Comparison of ENCODE assay signal across 18 mouse cellular contexts in the genomic region with DNA sequence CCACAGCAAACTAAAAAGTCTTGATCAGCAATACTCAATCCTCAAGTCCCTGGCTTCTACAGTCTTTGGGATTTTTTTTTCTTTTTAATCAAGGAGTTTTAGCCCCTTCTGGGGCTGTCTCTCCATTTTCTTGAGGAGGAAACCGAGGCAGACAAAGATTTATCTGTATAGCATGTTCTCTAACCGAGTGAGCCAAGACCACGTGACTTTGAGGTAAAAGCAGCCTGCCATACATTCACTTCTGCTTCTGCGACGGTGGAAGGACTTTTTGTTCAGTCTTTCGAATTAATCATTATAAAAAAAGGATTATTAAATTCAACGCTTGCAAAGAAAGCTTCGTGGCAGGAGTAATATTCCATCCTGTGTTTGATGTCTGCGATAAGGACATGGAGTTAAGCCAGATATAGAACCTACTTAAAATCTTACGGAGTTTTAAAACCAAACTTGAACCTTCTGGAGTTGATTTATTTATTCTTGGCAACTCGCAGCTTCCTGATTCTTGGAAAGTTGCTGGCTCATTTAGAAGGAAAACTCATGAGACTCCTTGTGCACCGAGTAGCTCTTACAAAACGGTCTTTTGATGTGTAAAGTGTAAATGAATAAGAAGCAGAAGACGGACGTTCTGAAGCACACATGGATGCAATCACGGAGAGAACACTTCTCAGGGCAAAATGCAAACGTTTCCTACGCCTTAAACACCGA.
A peak's percentile ranks its signal among the peaks of the same experiment; 100 is the strongest.
DNase-seq lines count a peak whose midpoint lies in the region; ATAC-seq and TF ChIP-seq lines count a peak whose summit lies in the region.
"Had no signal": no experiment of that assay in that cellular context is flagged by ENCODE, and none has a peak within 500 bp of the region (broad histone marks: within the 10 kb centered on the region; RNA-seq: fewer than 3 reads in every experiment).

No protein-coding gene starts in this region.

- no peak overlapping the region for H3K4me2 ChIP-seq in heart, postnatal 0 days (ENCODE audit: low read depth, low read length)
- peak overlapping the region; percentile 15 for H3K4me2 ChIP-seq in embryonic facial prominence, embryonic 12.5 days (replicated peaks)
- H3K4me2 ChIP-seq in stomach, embryonic 16.5 days (ENCODE audit: low read depth, low read length): peak overlapping the region; percentile 39
- H3K4me2 ChIP-seq: midbrain, embryonic 12.5 days; neural tube, embryonic 13.5 days had no signal

- TF ChIP-seq CTCF in heart, postnatal 0 days (IDR thresholded peaks at IDR 0.05; ENCODE audit: low read depth): no peak

- H3K9me3 ChIP-seq in heart, postnatal 0 days (replicated peaks; ENCODE audit: control insufficient read depth, low read length): no peaks in the 10 kb centered on the region
- H3K9me3 ChIP-seq in embryonic facial prominence, embryonic 12.5 days: no peaks in the 10 kb centered on the region
- no peaks in the 10 kb centered on the region for H3K9me3 ChIP-seq in stomach, embryonic 16.5 days (replicated peaks; ENCODE audit: control insufficient read depth, low read length)
- H3K9me3 ChIP-seq: forebrain, embryonic 10.5 days; midbrain, embryonic 12.5 days; neural tube, embryonic 13.5 days had no signal

- no peaks in the 10 kb centered on the region for H3K27me3 ChIP-seq in heart, postnatal 0 days (ENCODE audit: control insufficient read depth, insufficient read depth, low read length)
- H3K27me3 ChIP-seq in embryonic facial prominence, embryonic 12.5 days: no peaks in the 10 kb centered on the region
- no peaks in the 10 kb centered on the region for H3K27me3 ChIP-seq in stomach, embryonic 16.5 days (ENCODE audit: control insufficient read depth, insufficient read depth, low read length)
- H3K27me3 ChIP-seq: midbrain, embryonic 12.5 days; neural tube, embryonic 13.5 days had no signal

- DNase-seq in heart, postnatal 0 days (ENCODE audit: low spot score): no peak
- DNase-seq in heart, adult 18-20 months: no peak
- DNase-seq in thymus, postnatal 0 days (ENCODE audit: low spot score): peak; percentile 36
- DNase-seq in thymus, postnatal 25 days: no peak
- no peak for DNase-seq in spleen, postnatal 10 days (ENCODE audit: low spot score in 2 of 2)
- DNase-seq: adrenal gland, adult 8-10 months; cerebellum, adult 11 months; gastrocnemius, postnatal 36 days; kidney, postnatal 10 days; lung, postnatal 14 days; right cerebral cortex, adult 18-20 months; thymus, adult 2 months had no signal

- WGBS in heart, postnatal 0 days: 73% methylated on average over 19 of the region's 19 CpGs
- 40% methylated on average over 19 of the region's 19 CpGs for WGBS in embryonic facial prominence, embryonic 12.5 days
- 44% methylated on average over 19 of the region's 19 CpGs for WGBS in stomach, embryonic 16.5 days

- H3K9ac ChIP-seq in heart, postnatal 0 days (replicated peaks; ENCODE audit: low read depth, low read length): no peak overlapping the region
- no peak overlapping the region for H3K9ac ChIP-seq in embryonic facial prominence, embryonic 12.5 days
- no peak overlapping the region for H3K9ac ChIP-seq in stomach, embryonic 16.5 days (ENCODE audit: low read length)
- H3K9ac ChIP-seq: midbrain, embryonic 12.5 days; neural tube, embryonic 13.5 days had no signal

- no peak overlapping the region for H3K27ac ChIP-seq in heart, postnatal 0 days (ENCODE audit: low read depth)
- H3K27ac ChIP-seq in embryonic facial prominence, embryonic 12.5 days: 0 out of 2 replicates have a peak overlapping the region, but pooled peaks have one; percentile 9
- H3K27ac ChIP-seq in stomach, embryonic 16.5 days (ENCODE audit: low read length): no peak overlapping the region
- H3K27ac ChIP-seq: forebrain, embryonic 10.5 days; midbrain, embryonic 12.5 days; neural tube, embryonic 13.5 days had no signal

- H3K4me3 ChIP-seq in heart, postnatal 0 days (ENCODE audit: low read depth, low read length): peak overlapping the region; percentile 1; the same call in 1 of the 2 replicates
- H3K4me3 ChIP-seq in embryonic facial prominence, embryonic 12.5 days: no peak overlapping the region
- H3K4me3 ChIP-seq in stomach, embryonic 16.5 days (replicated peaks; ENCODE audit: low read length): no peak overlapping the region
- H3K4me3 ChIP-seq: forebrain, embryonic 10.5 days; midbrain, embryonic 12.5 days; neural tube, embryonic 13.5 days had no signal

- H3K4me1 ChIP-seq in heart, postnatal 0 days (ENCODE audit: control insufficient read depth, insufficient read depth): no peaks in the 10 kb centered on the region
- peaks cover 19% of the 10 kb centered on the region; the same call in 1 of the 2 replicates for H3K4me1 ChIP-seq in embryonic facial prominence, embryonic 12.5 days
- H3K4me1 ChIP-seq in stomach, embryonic 16.5 days (ENCODE audit: control insufficient read depth, insufficient read depth, low read length): peaks cover 8% of the 10 kb centered on the region; the same call in 1 of the 2 replicates
- H3K4me1 ChIP-seq: forebrain, embryonic 10.5 days had no signal

- TF ChIP-seq EP300 in heart, postnatal 0 days (IDR thresholded peaks at IDR 0.05; ENCODE audit: low read depth): no peak

- no peaks in the 10 kb centered on the region for H3K36me3 ChIP-seq in heart, postnatal 0 days (replicated peaks; ENCODE audit: control insufficient read depth, insufficient read depth, low read length)
- no peaks in the 10 kb centered on the region for H3K36me3 ChIP-seq in embryonic facial prominence, embryonic 12.5 days
- H3K36me3 ChIP-seq in stomach, embryonic 16.5 days (ENCODE audit: control insufficient read depth, insufficient read depth, low read length): no peaks in the 10 kb centered on the region
- H3K36me3 ChIP-seq: forebrain, embryonic 10.5 days; midbrain, embryonic 12.5 days; neural tube, embryonic 13.5 days had no signal

- no peak for ATAC-seq in heart, postnatal 0 days (ENCODE audit: insufficient read depth, low read depth)
- no peak for ATAC-seq in embryonic facial prominence, embryonic 12.5 days (ENCODE audit: insufficient number of reproducible peaks, insufficient read depth, low FRiP score, low TSS enrichment)
- ATAC-seq in stomach, embryonic 16.5 days (ENCODE audit: insufficient read depth, low FRiP score): no peak
- no peak for ATAC-seq in cerebellum, adult (ENCODE audit: insufficient number of reproducible peaks, low FRiP score, low TSS enrichment)
